ENCODE assay signal across 9 mouse cellular contexts in genomic region chr11:53457372-53457954, GRCm38 (mm10). TPM values are rescaled to one million over a fixed set of nuclear protein-coding genes. Genes with fewer than 3 reads are reported as not detected.
DNase-seq lines count a peak whose midpoint lies in the region; ATAC-seq and TF ChIP-seq lines count a peak whose summit lies in the region.
"Had no signal": no experiment of that assay in that cellular context is flagged by ENCODE, and none has a peak within 500 bp of the region (broad histone marks: within the 10 kb centered on the region; RNA-seq: fewer than 3 reads in every experiment).

No protein-coding gene starts in this region.

- H3K4me3 ChIP-seq in thymus, adult 2 months (ENCODE audit: control insufficient read depth, insufficient read depth, low read length) = 0 out of 2 replicates have a peak overlapping the region, but pooled peaks have one; percentile 11
- H3K4me3 ChIP-seq in limb, embryonic 13.5 days = peak overlapping the region; percentile 61
- peak overlapping the region; percentile 43 for H3K4me3 ChIP-seq in neural tube, embryonic 15.5 days (replicated peaks)

- peak; percentile 33 for DNase-seq in adrenal gland, postnatal 10 days
- no peak for DNase-seq in adrenal gland, postnatal 4 days (ENCODE audit: low spot score in 2 of 2)
- no peak for DNase-seq in thymus, adult 2 months
- DNase-seq in thymus, postnatal 10 days (ENCODE audit: low spot score in 2 of 2) = no peak
- no peak for DNase-seq in frontal cortex, postnatal 25 days (ENCODE audit: low spot score in 2 of 2)

- 32% methylated on average over 29 of the region's 29 CpGs for WGBS in thymus, adult 2 months
- WGBS in limb, embryonic 13.5 days = 7% methylated on average over 29 of the region's 29 CpGs
- WGBS in neural tube, embryonic 15.5 days = 4% methylated on average over 28 of the region's 29 CpGs

- TF ChIP-seq CTCF in thymus, adult 2 months (IDR thresholded peaks at IDR 0.05; ENCODE audit: borderline replicate concordance, control insufficient read depth, extremely low read depth, insufficient read depth, low read length, poor library complexity) = no peak

- H3K36me3 ChIP-seq in thymus, adult 2 months (ENCODE audit: control insufficient read depth, insufficient read depth, low read length) = no peaks in the 10 kb centered on the region
- no peaks in the 10 kb centered on the region for H3K36me3 ChIP-seq in limb, embryonic 13.5 days
- H3K36me3 ChIP-seq in neural tube, embryonic 15.5 days = no peaks in the 10 kb centered on the region

- peak overlapping the region; percentile 71 for H3K9ac ChIP-seq in limb, embryonic 13.5 days
- H3K9ac ChIP-seq in neural tube, embryonic 15.5 days (replicated peaks) = peak overlapping the region; percentile 49

- H3K4me1 ChIP-seq in thymus, adult 2 months (replicated peaks; ENCODE audit: control insufficient read depth, insufficient read depth, low read length) = 0 out of 2 replicates have a peak, but pooled peaks cover 3% of the 10 kb centered on the region
- H3K4me1 ChIP-seq in limb, embryonic 13.5 days = peaks cover 8% of the 10 kb centered on the region; the same call in 1 of the 2 replicates
- peaks cover 12% of the 10 kb centered on the region for H3K4me1 ChIP-seq in neural tube, embryonic 15.5 days

- no peak for TF ChIP-seq POLR2A in thymus, adult 2 months (IDR thresholded peaks at IDR 0.05; ENCODE audit: control insufficient read depth, extremely low read depth, insufficient read depth, low read length, poor library complexity)

- peak overlapping the region; percentile 72 for H3K4me2 ChIP-seq in limb, embryonic 13.5 days (replicated peaks)
- peak overlapping the region; percentile 78 for H3K4me2 ChIP-seq in neural tube, embryonic 15.5 days

- peak; percentile 12; the same call in 1 of the 2 replicates for ATAC-seq in limb, embryonic 13.5 days (ENCODE audit: low FRiP score, low read depth)
- no peak; the same call in 1 of the 2 replicates for ATAC-seq in neural tube, embryonic 15.5 days (ENCODE audit: low FRiP score)
- ATAC-seq in megakaryocyte progenitor cell, adult 5-6 weeks (replicated peaks; ENCODE audit: poor library complexity) = no peak

- no peak overlapping the region for H3K27ac ChIP-seq in thymus, adult 2 months (ENCODE audit: control insufficient read depth, insufficient read depth, low read length)
- no peak overlapping the region for H3K27ac ChIP-seq in limb, embryonic 13.5 days
- H3K27ac ChIP-seq in neural tube, embryonic 15.5 days (replicated peaks) = 0 out of 2 replicates have a peak overlapping the region, but pooled peaks have one; percentile 37

- peaks cover 11% of the 10 kb centered on the region for H3K27me3 ChIP-seq in thymus, adult 2 months (ENCODE audit: control insufficient read depth, insufficient read depth, low read length)
- H3K27me3 ChIP-seq in limb, embryonic 13.5 days = peaks cover 34% of the 10 kb centered on the region
- peaks cover 74% of the 10 kb centered on the region for H3K27me3 ChIP-seq in neural tube, embryonic 15.5 days (replicated peaks)

- H3K9me3 ChIP-seq in limb, embryonic 13.5 days = no peaks in the 10 kb centered on the region
- H3K9me3 ChIP-seq in neural tube, embryonic 15.5 days (replicated peaks) = no peaks in the 10 kb centered on the region

RNA-seq across cellular contexts. Expression of gene Shroom1, which starts 0.5 kb away (rescaled TPM):
- total RNA-seq in adrenal gland, postnatal 10 days (2021) = 1 to 10 TPM; 3.2 to 5.4 TPM
- total RNA-seq in adrenal gland, postnatal 4 days (2021) = 1 to 10 TPM; 4.5 to 5.8 TPM
- polyA plus RNA-seq in thymus, adult 2 months (2012; rRNA removed) = 0.70 and 0.75 TPM in 2 replicates
- polyA plus RNA-seq in limb, embryonic 13.5 days (2015; fragmentation: Nextera tagmentation; extraction: Ambion mirVana) = 7.9 TPM in 2 replicates
- polyA plus RNA-seq in neural tube, embryonic 15.5 days (2015; fragmentation: Nextera tagmentation; extraction: Ambion mirVana) = 3.4 and 4.1 TPM in 2 replicates
- total RNA-seq in megakaryocyte progenitor cell, adult 5-6 weeks (2015) = 0.02 TPM in 1 of 2 replicates, not detected in the other
- total RNA-seq in megakaryocyte progenitor cell, adult 5-6 weeks (2017) = not detected in 2 replicates

RNA-seq across cellular contexts. Expression of gene Gm10447, which starts 0.6 kb away (rescaled TPM):
- total RNA-seq in adrenal gland, postnatal 10 days (2021) = under 1 TPM; 0.12 to 0.15 TPM
- total RNA-seq in adrenal gland, postnatal 4 days (2021) = under 1 TPM; 0.36 to 0.51 TPM
- polyA plus RNA-seq in thymus, adult 2 months (2012; rRNA removed) = 0.08 TPM in 1 of 2 replicates, not detected in the other
- polyA plus RNA-seq in limb, embryonic 13.5 days (2015; fragmentation: Nextera tagmentation; extraction: Ambion mirVana) = 0.18 and 0.29 TPM in 2 replicates
- polyA plus RNA-seq in neural tube, embryonic 15.5 days (2015; fragmentation: Nextera tagmentation; extraction: Ambion mirVana) = 0.13 TPM in 1 of 2 replicates, not detected in the other
- total RNA-seq in megakaryocyte progenitor cell, adult 5-6 weeks (2015) = not detected in 2 replicates
- not detected in 2 replicates for total RNA-seq in megakaryocyte progenitor cell, adult 5-6 weeks (2017)

RNA-seq across cellular contexts. Expression of gene Gm9837, which starts 12.8 kb away (rescaled TPM):
- total RNA-seq in adrenal gland, postnatal 10 days (2021) = not detected
- total RNA-seq in adrenal gland, postnatal 4 days (2021) = not detected
- polyA plus RNA-seq in thymus, adult 2 months (2012; rRNA removed) = not detected in 2 replicates
- not detected in 2 replicates for polyA plus RNA-seq in limb, embryonic 13.5 days (2015; fragmentation: Nextera tagmentation; extraction: Ambion mirVana)
- not detected in 2 replicates for polyA plus RNA-seq in neural tube, embryonic 15.5 days (2015; fragmentation: Nextera tagmentation; extraction: Ambion mirVana)
- not detected in 2 replicates for total RNA-seq in megakaryocyte progenitor cell, adult 5-6 weeks (2015)
- not detected in 2 replicates for total RNA-seq in megakaryocyte progenitor cell, adult 5-6 weeks (2017)
- polyA plus RNA-seq: gonadal fat pad, adult 2 months had no signal

RNA-seq across cellular contexts. Expression of gene Gm9945, which starts 22.5 kb away (rescaled TPM):
- total RNA-seq in adrenal gland, postnatal 10 days (2021) = not detected
- not detected for total RNA-seq in adrenal gland, postnatal 4 days (2021)
- polyA plus RNA-seq in thymus, adult 2 months (2012; rRNA removed) = not detected in 2 replicates
- not detected in 2 replicates for polyA plus RNA-seq in limb, embryonic 13.5 days (2015; fragmentation: Nextera tagmentation; extraction: Ambion mirVana)
- 0.27 TPM in 1 of 2 replicates, not detected in the other for polyA plus RNA-seq in neural tube, embryonic 15.5 days (2015; fragmentation: Nextera tagmentation; extraction: Ambion mirVana)
- total RNA-seq in megakaryocyte progenitor cell, adult 5-6 weeks (2015) = not detected in 2 replicates
- not detected in 2 replicates for total RNA-seq in megakaryocyte progenitor cell, adult 5-6 weeks (2017)
- polyA plus RNA-seq: gonadal fat pad, adult 2 months had no signal

RNA-seq across cellular contexts. Expression of gene Sowaha, which starts 22.6 kb away (rescaled TPM):
- under 1 TPM; 0.60 to 0.94 TPM for total RNA-seq in adrenal gland, postnatal 10 days (2021)
- total RNA-seq in adrenal gland, postnatal 4 days (2021) = 1 to 10 TPM; 1.7 to 2.2 TPM
- polyA plus RNA-seq in thymus, adult 2 months (2012; rRNA removed) = 0.18 and 0.23 TPM in 2 replicates
- polyA plus RNA-seq in limb, embryonic 13.5 days (2015; fragmentation: Nextera tagmentation; extraction: Ambion mirVana) = 0.17 and 0.37 TPM in 2 replicates
- 1.4 and 1.6 TPM in 2 replicates for polyA plus RNA-seq in neural tube, embryonic 15.5 days (2015; fragmentation: Nextera tagmentation; extraction: Ambion mirVana)
- 0.73 and 0.79 TPM in 2 replicates for total RNA-seq in megakaryocyte progenitor cell, adult 5-6 weeks (2015)
- 0.29 and 0.91 TPM in 2 replicates for total RNA-seq in megakaryocyte progenitor cell, adult 5-6 weeks (2017)

Comparison
In these comparisons a context has a peak if more than half of its experiments do, and no peak if none do; other contexts are left out.
1. H3K4me3 ChIP-seq: peak in every context shown above with its lines; median percentile 61 in limb, embryonic 13.5 days; 43 in neural tube, embryonic 15.5 days; 11 in thymus, adult 2 months.
2. RNA of gene Shroom1, which starts 0.5 kb away (total RNA-seq): 4.5 to 5.8 TPM in adrenal gland, postnatal 4 days and 3.2 to 5.4 TPM in adrenal gland, postnatal 10 days; 0.02 TPM in megakaryocyte progenitor cell, adult 5-6 weeks; every median in the first group is over 4 times any median in the second.